In the genomic region with DNA sequence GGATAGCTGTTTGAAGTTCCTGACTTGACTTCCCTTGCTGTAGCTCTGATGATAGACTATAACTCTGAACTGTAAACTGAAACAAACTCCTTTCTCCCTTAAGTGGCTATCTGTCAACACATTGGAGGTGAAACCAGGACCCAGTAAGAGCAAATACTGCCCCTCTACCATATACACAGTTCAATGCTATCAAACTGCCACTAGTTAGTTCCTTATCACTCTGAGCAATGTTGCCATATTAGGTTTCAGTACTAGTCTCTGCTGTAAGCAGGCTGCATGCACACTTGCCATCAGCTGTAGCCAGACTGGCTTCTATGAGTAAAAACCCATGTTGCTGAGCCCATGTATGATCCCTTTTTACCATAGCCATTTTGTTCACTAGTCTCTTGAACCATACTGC, we compare ENCODE assay signal across 28 mouse cellular contexts. TPM values are rescaled to one million over a fixed set of nuclear protein-coding genes. Genes with fewer than 3 reads are reported as not detected.
DNase-seq lines count a peak whose midpoint lies in the region; ATAC-seq and TF ChIP-seq lines count a peak whose summit lies in the region.
"Had no signal": no experiment of that assay in that cellular context is flagged by ENCODE, and none has a peak within 500 bp of the region (broad histone marks: within the 10 kb centered on the region; RNA-seq: fewer than 3 reads in every experiment).

No protein-coding gene starts in this region.

- intact Hi-C loops in heart, postnatal 25 days (cut with DNase I) = no loop called here

- no peaks in the 10 kb centered on the region for H3K79me2 ChIP-seq in MEL (ENCODE audit: control insufficient read depth, insufficient read depth, low read length, poor library complexity)

- 0 out of 2 replicates have a peak, but pooled peaks have one; percentile 55 for ATAC-seq in heart, embryonic 11.5 days (replicated peaks; ENCODE audit: insufficient number of reproducible peaks, low FRiP score, low TSS enrichment)
- ATAC-seq in heart, embryonic 16.5 days (replicated peaks; ENCODE audit: extremely low read depth, insufficient read depth, low FRiP score) = 0 out of 2 replicates have a peak, but pooled peaks have one; percentile 52
- 0 out of 2 replicates have a peak, but pooled peaks have one; percentile 32 for ATAC-seq in liver, embryonic 16.5 days (ENCODE audit: low read depth)
- no peak for ATAC-seq in activated CD4-positive, CD25-positive, alpha-beta regulatory T cell, adult 4 months
- ATAC-seq: forebrain, embryonic 16.5 days; inflammation-experienced regulatory T-cells, adult 6 months had no signal

- DNase-seq in heart, adult 8-10 months (ENCODE audit: low spot score) = no peak
- no peak for DNase-seq in heart, postnatal 25 days (ENCODE audit: low spot score)
- DNase-seq in MEL (ENCODE audit: low read depth, low spot score) = peak; percentile 62
- no peak for DNase-seq in layer of hippocampus, adult 18-20 months (ENCODE audit: low spot score in 2 of 2)
- DNase-seq: adrenal gland, postnatal 36 days; cerebellum, adult 18-20 months; cerebellum, postnatal 10 days; gastrocnemius, postnatal 10 days; kidney, adult 18-20 months; kidney, postnatal 25 days; left cerebral cortex, postnatal 4 days; lung, adult 2 months; lung, postnatal 10 days; thymus, adult 2 months; thymus, postnatal 36 days had no signal

- H3K27me3 ChIP-seq in heart, embryonic 11.5 days (ENCODE audit: control insufficient read depth, insufficient read depth, low read length) = no peaks in the 10 kb centered on the region
- no peaks in the 10 kb centered on the region for H3K27me3 ChIP-seq in heart, embryonic 16.5 days (ENCODE audit: control insufficient read depth, insufficient read depth, low read length)
- no peaks in the 10 kb centered on the region for H3K27me3 ChIP-seq in MEL (ENCODE audit: control insufficient read depth in 1 of 2, insufficient read depth in 2 of 2, low read length in 2 of 2)
- H3K27me3 ChIP-seq in liver, embryonic 16.5 days (ENCODE audit: control insufficient read depth, insufficient read depth, low read depth, low read length) = no peaks in the 10 kb centered on the region
- H3K27me3 ChIP-seq: hindbrain, embryonic 15.5 days; kidney, embryonic 15.5 days; midbrain, embryonic 12.5 days; neural tube, embryonic 13.5 days had no signal

- H3K4me1 ChIP-seq in heart, embryonic 11.5 days (ENCODE audit: control insufficient read depth, insufficient read depth, low read length) = no peaks in the 10 kb centered on the region
- peaks cover 9% of the 10 kb centered on the region; the same call in 1 of the 2 replicates for H3K4me1 ChIP-seq in heart, embryonic 16.5 days (ENCODE audit: control insufficient read depth, insufficient read depth, low read length)
- H3K4me1 ChIP-seq in MEL (ENCODE audit: control insufficient read depth in 1 of 2, insufficient read depth in 2 of 2, low read length in 2 of 2) = peaks cover 3 to 6% of the 10 kb centered on the region in 2 experiments; a peak in 3 of 4 replicates
- H3K4me1 ChIP-seq in liver, embryonic 16.5 days (ENCODE audit: control insufficient read depth, low read depth, low read length) = no peaks in the 10 kb centered on the region; the same call in 1 of the 2 replicates
- H3K4me1 ChIP-seq: hindbrain, embryonic 15.5 days; kidney, embryonic 15.5 days; neural tube, embryonic 13.5 days had no signal

- peak overlapping the region; percentile 34 for H3K4me2 ChIP-seq in heart, embryonic 11.5 days
- H3K4me2 ChIP-seq in heart, embryonic 16.5 days (ENCODE audit: low read depth, low read length) = no peak overlapping the region
- H3K4me2 ChIP-seq in liver, embryonic 16.5 days (ENCODE audit: low read depth, low read length) = no peak overlapping the region
- H3K4me2 ChIP-seq: hindbrain, embryonic 15.5 days; kidney, embryonic 15.5 days; midbrain, embryonic 12.5 days; neural tube, embryonic 13.5 days had no signal

- no peak overlapping the region for H3K9ac ChIP-seq in heart, embryonic 11.5 days (ENCODE audit: low read depth, low read length)
- no peak overlapping the region for H3K9ac ChIP-seq in heart, embryonic 16.5 days (ENCODE audit: low read length)
- no peak overlapping the region for H3K9ac ChIP-seq in MEL (ENCODE audit: control insufficient read depth, low read depth, low read length, poor library complexity, severe bottlenecking)
- H3K9ac ChIP-seq in liver, embryonic 16.5 days (ENCODE audit: low read depth, low read length) = no peak overlapping the region
- H3K9ac ChIP-seq: hindbrain, embryonic 15.5 days; kidney, embryonic 15.5 days; midbrain, embryonic 12.5 days; neural tube, embryonic 13.5 days had no signal

- peak overlapping the region; percentile 68 for H3K27ac ChIP-seq in heart, embryonic 11.5 days (ENCODE audit: low read depth, low read length)
- H3K27ac ChIP-seq in heart, embryonic 16.5 days (ENCODE audit: low read length) = peak overlapping the region; percentile 48; the same call in 1 of the 2 replicates
- no peak overlapping the region for H3K27ac ChIP-seq in MEL (ENCODE audit: control insufficient read depth, low read depth, low read length)
- no peak overlapping the region for H3K27ac ChIP-seq in liver, embryonic 16.5 days (ENCODE audit: low read length)
- H3K27ac ChIP-seq: hindbrain, embryonic 10.5 days; hindbrain, embryonic 15.5 days; kidney, embryonic 15.5 days; macrophage; midbrain, embryonic 12.5 days; neural tube, embryonic 13.5 days had no signal

- H3K4me3 ChIP-seq in heart, embryonic 11.5 days (ENCODE audit: low read depth, low read length) = no peak overlapping the region
- H3K4me3 ChIP-seq in heart, embryonic 16.5 days (ENCODE audit: low read length) = no peak overlapping the region
- H3K4me3 ChIP-seq in MEL (ENCODE audit: control insufficient read depth in 1 of 2, insufficient read depth in 1 of 2, low read depth in 2 of 2, low read length in 2 of 2) = peak overlapping the region in 1 of 2 experiments; percentile 31; a peak in 2 of 4 replicates
- H3K4me3 ChIP-seq in liver, embryonic 16.5 days (ENCODE audit: low read depth, low read length) = no peak overlapping the region
- H3K4me3 ChIP-seq: erythroblast, embryonic 14.5 days; hindbrain, embryonic 10.5 days; hindbrain, embryonic 15.5 days; kidney, embryonic 15.5 days; midbrain, embryonic 12.5 days; neural tube, embryonic 13.5 days had no signal

- no peak for TF ChIP-seq POLR2A in MEL (IDR thresholded peaks at IDR 0.05; ENCODE audit: control insufficient read depth in 1 of 2, insufficient read depth in 1 of 2, low read depth in 1 of 2, low read length in 2 of 2, poor library complexity in 1 of 2)

- no peak for TF ChIP-seq RAD21 in MEL (IDR thresholded peaks at IDR 0.05; ENCODE audit: low read depth, low read length)

- no peak for TF ChIP-seq CTCF in MEL (IDR thresholded peaks at IDR 0.05 in 2 of 3, conservative IDR thresholded peaks at IDR 0.05 in 1 of 3; ENCODE audit: control insufficient read depth in 1 of 3, insufficient read depth in 1 of 3, low read depth in 2 of 3, low read length in 3 of 3, poor library complexity in 1 of 3, severe bottlenecking in 1 of 3)

- no peaks in the 10 kb centered on the region for H3K36me3 ChIP-seq in heart, embryonic 11.5 days (ENCODE audit: control insufficient read depth, insufficient read depth, low read length)
- H3K36me3 ChIP-seq in heart, embryonic 16.5 days (ENCODE audit: control insufficient read depth, insufficient read depth) = no peaks in the 10 kb centered on the region
- H3K36me3 ChIP-seq in MEL (ENCODE audit: control insufficient read depth in 1 of 2, insufficient read depth in 2 of 2, low read length in 2 of 2) = peaks cover 0 to 16% of the 10 kb centered on the region in 2 experiments; a peak in 2 of 4 replicates
- no peaks in the 10 kb centered on the region for H3K36me3 ChIP-seq in liver, embryonic 16.5 days (ENCODE audit: control insufficient read depth, insufficient read depth)
- H3K36me3 ChIP-seq: hindbrain, embryonic 10.5 days; hindbrain, embryonic 15.5 days; kidney, embryonic 15.5 days; midbrain, embryonic 12.5 days; neural tube, embryonic 13.5 days had no signal

- H3K9me3 ChIP-seq in heart, embryonic 11.5 days (replicated peaks; ENCODE audit: control insufficient read depth, low read length) = no peaks in the 10 kb centered on the region
- H3K9me3 ChIP-seq in heart, embryonic 16.5 days (replicated peaks; ENCODE audit: control insufficient read depth, low read length) = no peaks in the 10 kb centered on the region
- no peaks in the 10 kb centered on the region for H3K9me3 ChIP-seq in MEL (replicated peaks; ENCODE audit: insufficient read depth, low read length)
- no peaks in the 10 kb centered on the region for H3K9me3 ChIP-seq in liver, embryonic 16.5 days (replicated peaks; ENCODE audit: control insufficient read depth, low read length)
- H3K9me3 ChIP-seq: hindbrain, embryonic 10.5 days; hindbrain, embryonic 15.5 days; kidney, embryonic 15.5 days; midbrain, embryonic 12.5 days; neural tube, embryonic 13.5 days had no signal

- peak; percentile 30 to 46; a peak in 3 of 4 replicates for TF ChIP-seq EP300 in MEL (IDR thresholded peaks at IDR 0.05; ENCODE audit: low read depth in 1 of 2, low read length in 2 of 2)

TF ChIP-seq in MEL, 35 proteins besides CTCF, POLR2A, EP300 and RAD21:
- TF ChIP-seq GATA1 (IDR thresholded peaks at IDR 0.05; ENCODE audit: low read depth, low read length) (peak; percentile 54), TAL1 (IDR thresholded peaks at IDR 0.05; ENCODE audit: low read length) (peak; percentile 22), USF2 (IDR thresholded peaks at IDR 0.05; ENCODE audit: borderline replicate concordance in 1 of 2, insufficient read depth in 1 of 2, low read depth in 1 of 2, low read length in 2 of 2) (no peak), UBTF (IDR thresholded peaks at IDR 0.05; ENCODE audit: borderline replicate concordance, insufficient read depth, low read depth, low read length) (no peak), POLR2AphosphoS5 (IDR thresholded peaks at IDR 0.05; ENCODE audit: borderline replicate concordance, low read depth, low read length) (no peak), ZC3H11A (IDR thresholded peaks at IDR 0.05; ENCODE audit: low read depth, low read length) (no peak)

RNA-seq across cellular contexts. Expression of a gene that starts 38.6 kb away (rescaled TPM):
- 4.7 and 6.1 TPM in 2 replicates for polyA plus RNA-seq in heart, embryonic 11.5 days (2014; fragmentation: Nextera tagmentation; extraction: Ambion mirVana)
- total RNA-seq in heart, adult 8-10 months (2022) = 10 to 100 TPM in 3 of 4 experiments, 1 to 10 TPM in 1; 9.9 to 14.3 (median 12.0) TPM
- polyA plus RNA-seq in heart, embryonic 16.5 days (2015; fragmentation: Nextera tagmentation; extraction: Ambion mirVana) = 4.2 and 4.4 TPM in 2 replicates
- 10 to 100 TPM; 12.9 to 14.7 TPM for total RNA-seq in heart, postnatal 25 days (2021)
- 0.92 and 1.6 TPM in 2 replicates for total RNA-seq in MEL (2012; rRNA removed)
- 1 to 10 TPM in 1 of 2 experiments, not detected in 1; 3.3 TPM for polyA plus RNA-seq in MEL (2012; ENCODE audit: insufficient read depth in 1 of 2, insufficient read length in 2 of 2, low read depth in 1 of 2, low replicate concordance in 2 of 2, missing spikeins in 1 of 2)
- 1.6 and 2.1 TPM in 2 replicates for polyA plus RNA-seq in liver, embryonic 16.5 days (2015; fragmentation: Nextera tagmentation; extraction: Ambion mirVana)
- polyA plus RNA-seq in activated CD4-positive, CD25-positive, alpha-beta regulatory T cell, adult 4 months (2017; shearing (Covaris generic)) = 1 to 10 TPM; 3.7 to 7.2 TPM
- 10 to 100 TPM; 23.6 to 27.0 TPM for total RNA-seq in layer of hippocampus, adult 18-20 months (2021)

Comparison
In these comparisons a context has a peak if more than half of its experiments do, and no peak if none do; other contexts are left out.
1. H3K27ac ChIP-seq: peak in heart, embryonic 11.5 days (single experiment) and heart, embryonic 16.5 days (single experiment); none in MEL (single experiment) and liver, embryonic 16.5 days (single experiment).